Mouse (Mus musculus) gastrocnemius, adult 2 months (tissue): ENCODE results near the gene S100a3. TPM values are rescaled to one million over a fixed set of nuclear protein-coding genes. Genes with fewer than 3 reads are reported as not detected.

Experiments
- DNase-seq: peaks from one replicate; pipeline ENCODE4 v3.0.0; 2022
- H3K27ac ChIP-seq: fragments of 200-600 bp; 2 replicates; pipeline ENCODE4 v1.8.1; 2022; ENCODE audit warnings: mild to moderate bottlenecking
- H3K4me3 ChIP-seq: fragments of 200-600 bp; 2 replicates; pipeline ENCODE4 v1.8.1; 2022; ENCODE audit warnings: mild to moderate bottlenecking, moderate library complexity
- CTCF ChIP-seq: fragments of 200-600 bp; IDR thresholded peaks from 2 replicates; pipeline ENCODE4 v1.8.1; 2022; ENCODE audit warnings: antibody characterized with exemption, mild to moderate bottlenecking, moderate library complexity
- intact Hi-C: fragments of 180-260 bp; cut with DNase I; formaldehyde crosslinking; loops from one replicate; pipeline ENCODE4 v1.15.1; 2025
- total RNA-seq, 2 experiments: library from RNA; stranded (reverse); gene quantifications; 2 replicates each; pipeline ENCODE4 v1.2.3; 2021

S100a3 gene
- total RNA-seq, 2 experiments from 2014 or later = not detected

GRCm38 (mm10) chr3:90609102-90609501 lies 48.7 kb downstream of the S100a3 start:
- intact Hi-C loops = no loop called here

GRCm38 (mm10) chr3:90611494-90611893 lies 51.1 kb downstream of the S100a3 start:
- H3K4me3 ChIP-seq = no peak overlapping the region
- peak overlapping the region; percentile 92 for H3K27ac ChIP-seq
- TF ChIP-seq CTCF = no peak
- intact Hi-C loops = no loop called here
- DNase-seq = no peak

More at GRCm38 (mm10) chr3:90609102-90609501, 48.7 kb downstream of the S100a3 start:
- no peak for DNase-seq
- no peak for TF ChIP-seq CTCF
- no peak overlapping the region for H3K4me3 ChIP-seq
- H3K27ac ChIP-seq = peak overlapping the region; percentile 84

- no peak for TF ChIP-seq CTCF
- DNase-seq = no peak
- intact Hi-C loops = no loop called here
- Histone ChIP-seq H3K4me3 (peak overlapping the region; percentile 80), H3K27ac (peak overlapping the region; percentile 92)
Observed at GRCm38 (mm10) chr3:90612061-90612460, 51.7 kb downstream of the S100a3 start.

GRCm38 (mm10) chr3:90612728-90613291 lies 52.4 kb downstream of the S100a3 start, which contains the start of gene S100a6:
Gene S100a6, plus strand, starts transcription at chr3:90612882.
- peak within 1 kb of the TSS; percentile 80 for H3K4me3 ChIP-seq
- intact Hi-C loops = no loop called here
- TF ChIP-seq CTCF = peak; percentile 76
- peak within 1 kb of the TSS; percentile 92 for H3K27ac ChIP-seq
- peak; percentile 91 for DNase-seq

GRCm38 (mm10) chr3:90613461-90614147 lies 53.2 kb downstream of the S100a3 start:
- peak overlapping the region; percentile 92 for H3K27ac ChIP-seq
- no peak for TF ChIP-seq CTCF
- DNase-seq = no peak
- peak overlapping the region; percentile 80 for H3K4me3 ChIP-seq
- intact Hi-C loops = no loop called here

- TF ChIP-seq CTCF = no peak
- Histone ChIP-seq H3K27ac (peak overlapping the region; percentile 92), H3K4me3 (peak overlapping the region; percentile 80)
- intact Hi-C loops = no loop called here
- no peak for DNase-seq
Observed at GRCm38 (mm10) chr3:90614148-90614530, 53.8 kb downstream of the S100a3 start.

- Histone ChIP-seq H3K27ac (peak overlapping the region; percentile 92), H3K4me3 (peak overlapping the region; percentile 80)
- intact Hi-C loops = loop anchor here (1.0 to 5.0 kb wide), 3 partner anchors 29 to 102 kb away; partner anchors contain the start of genes S100a1, S100a13 and S100a14
- no peak for DNase-seq
- no peak for TF ChIP-seq CTCF
Observed at GRCm38 (mm10) chr3:90614611-90615251, 54.4 kb downstream of the S100a3 start.

- DNase-seq = peak; percentile 81
- intact Hi-C loops = loop anchor here (1.0 to 5.0 kb wide), 3 partner anchors 30 to 103 kb away; partner anchors contain the start of genes S100a1, S100a13 and S100a14
- peak overlapping the region; percentile 92 for H3K27ac ChIP-seq
- peak; percentile 76 for TF ChIP-seq CTCF
- H3K4me3 ChIP-seq = peak overlapping the region; percentile 80
Observed at GRCm38 (mm10) chr3:90615415-90615814, 55.0 kb downstream of the S100a3 start.

GRCm38 (mm10) chr3:90615911-90616310 lies 55.5 kb downstream of the S100a3 start:
- no peak for DNase-seq
- intact Hi-C loops = loop anchor here (1.0 to 5.0 kb wide), 3 partner anchors 31 to 104 kb away; partner anchors contain the start of genes S100a1, S100a13 and S100a14
- peak overlapping the region; percentile 80 for H3K4me3 ChIP-seq
- H3K27ac ChIP-seq = peak overlapping the region; percentile 92
- TF ChIP-seq CTCF = no peak

- peak; percentile 45 for TF ChIP-seq CTCF
- intact Hi-C loops = loop anchor here (5.0 kb wide), 2 partner anchors 90 to 105 kb away; partner anchors contain the start of genes S100a1, S100a13 and S100a14
Observed at GRCm38 (mm10) chr3:90617586-90617985, 57.2 kb downstream of the S100a3 start.

GRCm38 (mm10) chr3:90621552-90621951 lies 61.2 kb downstream of the S100a3 start:
- DNase-seq = no peak
- TF ChIP-seq CTCF = no peak
- Histone ChIP-seq H3K4me3 (no peak overlapping the region), H3K27ac (no peak overlapping the region)
- intact Hi-C loops = no loop called here

More at GRCm38 (mm10) chr3:90617586-90617985, 57.2 kb downstream of the S100a3 start:
- Histone ChIP-seq H3K27ac (no peak overlapping the region), H3K4me3 (no peak overlapping the region)
- DNase-seq = no peak

GRCm38 (mm10) chr3:90623435-90624071 lies 63.2 kb downstream of the S100a3 start:
- H3K4me3 ChIP-seq = no peak overlapping the region
- H3K27ac ChIP-seq = no peak overlapping the region
- no peak for TF ChIP-seq CTCF
- DNase-seq = peak; percentile 66
- intact Hi-C loops = no loop called here
